ENCODE assay signal across 7 mouse cellular contexts in the genomic region with DNA sequence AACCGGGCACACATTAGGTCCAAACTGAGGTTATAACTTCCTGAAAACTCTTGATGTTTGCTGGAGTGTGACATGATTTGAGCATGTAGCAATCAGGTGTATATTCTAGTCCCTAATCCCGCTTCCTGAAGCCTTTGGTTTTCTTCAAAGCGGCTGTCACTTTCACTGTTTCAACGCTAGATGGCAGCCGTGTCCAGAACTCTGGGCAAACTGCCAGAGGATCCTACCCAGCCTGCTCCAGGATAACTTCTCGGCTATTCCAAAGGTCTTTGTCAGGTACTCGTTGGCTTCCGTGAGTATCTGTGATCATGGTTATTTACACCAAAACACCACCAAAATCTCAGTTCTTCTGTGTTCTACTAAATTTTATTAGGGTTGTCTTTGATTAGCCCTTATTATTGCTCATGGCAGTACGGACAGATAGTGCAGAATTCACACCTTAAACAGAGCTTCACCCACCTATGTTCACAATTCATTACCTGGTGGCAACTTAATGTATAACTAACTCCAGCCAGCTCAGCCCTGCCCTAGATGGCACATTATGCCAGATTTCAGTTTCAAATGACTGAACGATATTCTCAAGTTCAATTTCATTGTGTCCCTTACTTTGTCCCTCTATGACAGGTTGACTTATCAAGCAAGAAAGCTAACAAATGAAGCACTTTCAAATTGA.
DNase-seq lines count a peak whose midpoint lies in the region; ATAC-seq lines count a peak whose summit lies in the region.

No protein-coding gene starts in this region.

- no peak overlapping the region for H3K27ac ChIP-seq in forebrain, embryonic 13.5 days
- no peak overlapping the region for H3K27ac ChIP-seq in hindbrain, embryonic 14.5 days

- no peaks in the 10 kb centered on the region for H3K36me3 ChIP-seq in forebrain, embryonic 13.5 days (ENCODE audit: poor library complexity, severe bottlenecking)
- no peaks in the 10 kb centered on the region for H3K36me3 ChIP-seq in hindbrain, embryonic 14.5 days (replicated peaks; ENCODE audit: control insufficient read depth, insufficient read depth)

- H3K4me1 ChIP-seq in forebrain, embryonic 13.5 days, result no peaks in the 10 kb centered on the region
- no peaks in the 10 kb centered on the region for H3K4me1 ChIP-seq in hindbrain, embryonic 14.5 days (replicated peaks; ENCODE audit: control insufficient read depth, insufficient read depth, low read length)

- ATAC-seq in forebrain, embryonic 13.5 days, result peak; percentile 58
- ATAC-seq in hindbrain, embryonic 14.5 days (ENCODE audit: low FRiP score), result peak; percentile 64; the same call in 1 of the 2 replicates
- ATAC-seq in megakaryocyte, adult 5-6 weeks (ENCODE audit: poor library complexity, severe bottlenecking), result peak; percentile 35; the same call in 1 of the 2 replicates

- WGBS in forebrain, embryonic 13.5 days, result 23% methylated on average over 10 of the region's 10 CpGs
- WGBS in hindbrain, embryonic 14.5 days, result 26% methylated on average over 10 of the region's 10 CpGs

- no peak overlapping the region for H3K9ac ChIP-seq in forebrain, embryonic 13.5 days
- H3K9ac ChIP-seq in hindbrain, embryonic 14.5 days, result no peak overlapping the region

- no peak overlapping the region; the same call in 1 of the 2 replicates for H3K4me2 ChIP-seq in forebrain, embryonic 13.5 days
- H3K4me2 ChIP-seq in hindbrain, embryonic 14.5 days (replicated peaks), result peak overlapping the region; percentile 24; the same call in 1 of the 2 replicates

- no peak overlapping the region for H3K4me3 ChIP-seq in forebrain, embryonic 13.5 days
- no peak overlapping the region for H3K4me3 ChIP-seq in hindbrain, embryonic 14.5 days (replicated peaks; ENCODE audit: low read length)

- DNase-seq in R1 (ENCODE audit: low read depth, low spot score), result peak; percentile 74
- peak; percentile 22 for DNase-seq in c-Kit-positive CD71-positive TER-119-positive erythroid progenitor cells, embryonic 14.5 days (ENCODE audit: low spot score)
- DNase-seq in hindbrain, embryonic 14.5 days (ENCODE audit: low spot score), result peak; percentile 83
- peak; percentile 31 for DNase-seq in layer of hippocampus, adult 9-11 months
- peak; percentile 59 for DNase-seq in right cerebral cortex, postnatal 14 days

- H3K27me3 ChIP-seq in forebrain, embryonic 13.5 days, result no peaks in the 10 kb centered on the region
- H3K27me3 ChIP-seq in hindbrain, embryonic 14.5 days (ENCODE audit: control insufficient read depth, insufficient read depth, low read length), result no peaks in the 10 kb centered on the region

- H3K9me3 ChIP-seq in forebrain, embryonic 13.5 days (replicated peaks), result no peaks in the 10 kb centered on the region
- H3K9me3 ChIP-seq in hindbrain, embryonic 14.5 days (ENCODE audit: control insufficient read depth, low read length), result no peaks in the 10 kb centered on the region

Comparison
In these comparisons a context has a peak if more than half of its experiments do, and no peak if none do; other contexts are left out.
1. DNase-seq: peak in every context shown above with its lines; median percentile 83 in hindbrain, embryonic 14.5 days; 74 in R1; 59 in right cerebral cortex, postnatal 14 days; 31 in layer of hippocampus, adult 9-11 months; 22 in c-Kit-positive CD71-positive TER-119-positive erythroid progenitor cells, embryonic 14.5 days.